Mouse (Mus musculus) CH12.LX (cell line): ENCODE measurements around the gene Atp1b3. TPM values are rescaled to one million over a fixed set of nuclear protein-coding genes. Genes with fewer than 3 reads are reported as not detected.

ENCODE experiments used
- DNase-seq: peaks from one replicate; pipeline ENCODE4 v3.0.0-alpha.2; 2013; ENCODE audit errors: extremely low read depth
- H3K27ac ChIP-seq: 2 replicates; pipeline ENCODE4 v1.5.1; 2012; ENCODE audit warnings: low read depth, mild to moderate bottlenecking, control low read depth, moderate library complexity; ENCODE audit not compliant: insufficient read depth
- H3K27me3 ChIP-seq: replicated peaks from 2 replicates; pipeline ENCODE3; 2012; ENCODE audit warnings: inconsistent platforms
- H3K36me3 ChIP-seq, 2 experiments: replicated peaks in 1 of 2; 2 replicates each; pipeline versions ENCODE3 to v1.6.1; 2012; ENCODE audit warnings: inconsistent platforms in 1 of 2, low read length in 1 of 2, mild to moderate bottlenecking in 1 of 2, mixed read lengths in 1 of 2, moderate library complexity in 1 of 2; ENCODE audit not compliant: control insufficient read depth in 1 of 2, insufficient read depth in 1 of 2
- H3K4me1 ChIP-seq, 2 experiments: 2 replicates each; pipeline ENCODE4 v1.6.1; 2012; ENCODE audit warnings: inconsistent platforms in 1 of 2, moderate library complexity in 1 of 2; ENCODE audit not compliant: insufficient read depth in 2 of 2, control insufficient read depth in 1 of 2
- H3K4me2 ChIP-seq: 2 replicates; pipeline ENCODE4 v1.6.1; 2012; ENCODE audit warnings: low read depth, mild to moderate bottlenecking, control low read depth; ENCODE audit not compliant: poor library complexity, insufficient read depth, severe bottlenecking
- H3K4me3 ChIP-seq, 3 experiments: fragments of 150-350 bp in 1 of 3; sonication (generic) in 1 of 3; replicated peaks in 1 of 3; 2 replicates each; pipeline versions ENCODE3 to v1.5.1; 2011 to 2012; ENCODE audit warnings: low read depth in 2 of 3, low read length in 2 of 3, mild to moderate bottlenecking in 2 of 3, moderate library complexity in 2 of 3, control low read depth in 1 of 3, improper control_type of control experiment in 1 of 3, inconsistent platforms in 1 of 3, mixed read lengths in 1 of 3; ENCODE audit not compliant: poor library complexity in 1 of 3
- H3K79me2 ChIP-seq: replicated peaks from 2 replicates; pipeline ENCODE4 v1.6.1; 2012; ENCODE audit warnings: mild to moderate bottlenecking, moderate library complexity; ENCODE audit not compliant: control insufficient read depth, poor library complexity, insufficient read depth, severe bottlenecking; ENCODE audit errors: extremely low read depth
- H3K9ac ChIP-seq: 2 replicates; pipeline ENCODE4 v1.6.1; 2012; ENCODE audit warnings: low read depth, mild to moderate bottlenecking, control low read depth, moderate library complexity; ENCODE audit not compliant: insufficient read depth
- H3K9me3 ChIP-seq: replicated peaks from 2 replicates; pipeline ENCODE3; 2012; ENCODE audit warnings: low read length, inconsistent platforms, mixed read lengths
- CHD2 ChIP-seq: IDR thresholded peaks from 2 replicates; pipeline ENCODE4 v1.6.1; 2011; ENCODE audit warnings: low read length, improper control_type of control experiment
- CTCF ChIP-seq, 2 experiments: IDR thresholded peaks in 1 of 2; conservative IDR thresholded peaks in 1 of 2; 2 replicates each; pipeline ENCODE4 v1.5.1; 2011 to 2012; ENCODE audit warnings: low read depth in 2 of 2, low read length in 2 of 2, improper control_type of control experiment in 1 of 2, inconsistent platforms in 1 of 2, mild to moderate bottlenecking in 1 of 2, moderate library complexity in 1 of 2
- EP300 ChIP-seq: IDR thresholded peaks from 2 replicates; pipeline ENCODE4 v1.6.1; 2011; ENCODE audit warnings: low read length, improper control_type of control experiment
- ETS1 ChIP-seq: conservative IDR thresholded peaks from 2 replicates; pipeline ENCODE4 v1.6.1; 2012; ENCODE audit warnings: low read depth, mild to moderate bottlenecking, inconsistent platforms, low read length, improper control_type of control experiment, moderate library complexity
- KAT2A ChIP-seq: IDR thresholded peaks from 2 replicates; pipeline ENCODE4 v1.6.1; 2012; ENCODE audit warnings: low read length, improper control_type of control experiment, inconsistent platforms; ENCODE audit not compliant: insufficient replicate concordance
- MAX ChIP-seq: IDR thresholded peaks from 2 replicates; pipeline ENCODE4 v1.6.1; 2011; ENCODE audit warnings: low read length, improper control_type of control experiment
- MAZ ChIP-seq: IDR thresholded peaks from 2 replicates; pipeline ENCODE4 v1.6.1; 2012; ENCODE audit warnings: low read depth, mild to moderate bottlenecking, inconsistent platforms, low read length, improper control_type of control experiment, moderate library complexity
- MEF2A ChIP-seq: IDR thresholded peaks from 2 replicates; pipeline ENCODE4 v1.6.1; 2014; ENCODE audit warnings: low read depth, mild to moderate bottlenecking, inconsistent platforms, low read length, improper control_type of control experiment, borderline replicate concordance
- NELFE ChIP-seq: IDR thresholded peaks from 2 replicates; pipeline ENCODE4 v1.6.1; 2011; ENCODE audit warnings: low read depth, low read length, improper control_type of control experiment
- NRF1 ChIP-seq: IDR thresholded peaks from 2 replicates; pipeline ENCODE4 v1.6.1; 2014; ENCODE audit warnings: low read depth, mild to moderate bottlenecking, inconsistent platforms, low read length, improper control_type of control experiment, moderate library complexity
- POLR2A ChIP-seq: IDR thresholded peaks from 2 replicates; pipeline ENCODE4 v1.6.1; 2011; ENCODE audit warnings: low read depth, mild to moderate bottlenecking, improper control_type of control experiment, low read length
- RAD21 ChIP-seq: IDR thresholded peaks from 2 replicates; pipeline ENCODE4 v1.6.1; 2011; ENCODE audit warnings: low read depth, mild to moderate bottlenecking, low read length, improper control_type of control experiment, moderate library complexity
- RCOR1 ChIP-seq: conservative IDR thresholded peaks from 2 replicates; pipeline ENCODE4 v1.6.1; 2012; ENCODE audit warnings: low read depth, mild to moderate bottlenecking, inconsistent platforms, low read length, improper control_type of control experiment
- SIN3A ChIP-seq: IDR thresholded peaks from 2 replicates; pipeline ENCODE4 v1.6.1; 2012; ENCODE audit warnings: low read length, improper control_type of control experiment, inconsistent platforms
- SMC3 ChIP-seq: IDR thresholded peaks from 2 replicates; pipeline ENCODE4 v1.6.1; 2011; ENCODE audit warnings: low read depth, low read length, improper control_type of control experiment
- ZMIZ1 ChIP-seq: IDR thresholded peaks from 2 replicates; pipeline ENCODE4 v1.6.1; 2012; ENCODE audit warnings: low read depth, mild to moderate bottlenecking, inconsistent platforms, low read length, improper control_type of control experiment
- ZNF384 ChIP-seq: IDR thresholded peaks from 2 replicates; pipeline ENCODE4 v1.6.1; 2012; ENCODE audit warnings: low read depth, low read length, improper control_type of control experiment, inconsistent platforms
- dilution Hi-C: fragments of 300-500 bp; cut with MboI; formaldehyde crosslinking; loops from 2 replicates; pipeline ENCODE4 v1.14.3; 2020; ENCODE audit warnings: low sequenced_read_pairs; ENCODE audit not compliant: extremely low pct_unique_long_range_greater_than_20kb, extremely low pct_ligation_motif_present
- in situ Hi-C: fragments of 300-500 bp; cut with MboI; formaldehyde crosslinking; loops from 3 replicates; pipeline ENCODE4 v1.14.3; 2019; ENCODE audit warnings: low sequenced_read_pairs, low pct_ligation_motif_present, low pct_unique_long_range_greater_than_20kb, mixed read lengths
- polyA plus RNA-seq: library from polyadenylated mRNA; unstranded; fragments of >175 nt; gene quantifications from 2 replicates; pipeline ENCODE4 v1.2.1, GENCODE M21; 2012; ENCODE audit warnings: low read depth; ENCODE audit not compliant: insufficient read length
- total RNA-seq, 2 experiments: library from RNA; depleted of rRNA; stranded (reverse); fragments of 300-350 nt in 1 of 2; fragments of >200 nt in 1 of 2; gene quantifications; 2 replicates each; pipeline ENCODE4 v1.2.3; 2012 to 2014

The Atp1b3 gene
- total and polyA plus RNA-seq, 3 experiments: 66.4 to 129 (median 89.8) TPM

GRCm38 (mm10) chr9:96350010-96350409 lies 14.2 kb downstream of the Atp1b3 start:
- Histone ChIP-seq H3K9ac (no peak overlapping the region), H3K79me2 (peaks cover 15% of the 10 kb centered on the region), H3K9me3 (no peaks in the 10 kb centered on the region)
- DNase-seq: peak; percentile 60
- TF ChIP-seq ETS1: no peak
- TF ChIP-seq POLR2A: no peak
- peak; percentile 17 to 74; a peak in 3 of 4 replicates for TF ChIP-seq CTCF (conservative IDR thresholded peaks at IDR 0.05 in 1 of 2, IDR thresholded peaks at IDR 0.05 in 1 of 2; ENCODE audit: low read depth in 2 of 2, low read length in 2 of 2)
- TF ChIP-seq SMC3: peak; percentile 70
- peak; percentile 72 for TF ChIP-seq RAD21
- TF ChIP-seq SIN3A: 0 out of 2 replicates have a peak, but pooled peaks have one; percentile 27
- TF ChIP-seq, all 38 proteins: peak for 4
- Histone ChIP-seq H3K4me1 (peaks cover 0 to 31% of the 10 kb centered on the region in 2 experiments; a peak in 3 of 4 replicates), H3K36me3 (peaks cover 0 to 43% of the 10 kb centered on the region in 2 experiments), H3K27ac (no peak overlapping the region), H3K27me3 (no peaks in the 10 kb centered on the region), H3K4me3 (no peak overlapping the region), H3K4me2 (no peak overlapping the region)
- dilution Hi-C loops: no loop called here
- in situ Hi-C loops: loop anchor here (10.0 kb wide), 1 partner anchor 135 kb away; no protein-coding TSS in a partner anchor

GRCm38 (mm10) chr9:96348885-96349284 lies 15.4 kb downstream of the Atp1b3 start:
- dilution Hi-C loops: no loop called here
- in situ Hi-C loops: no loop called here

GRCm38 (mm10) chr9:96345750-96346149 lies 18.5 kb downstream of the Atp1b3 start:
- H3K4me2 ChIP-seq: no peak overlapping the region
- peaks cover 17 to 60% of the 10 kb centered on the region in 2 experiments for H3K36me3 ChIP-seq
- H3K27ac ChIP-seq: no peak overlapping the region

More at GRCm38 (mm10) chr9:96348885-96349284, 15.4 kb downstream of the Atp1b3 start:
- no peak for DNase-seq
- H3K9me3 ChIP-seq: no peaks in the 10 kb centered on the region
- peaks cover 12% of the 10 kb centered on the region for H3K79me2 ChIP-seq
- H3K4me2 ChIP-seq: no peak overlapping the region
- H3K9ac ChIP-seq: no peak overlapping the region
- no peak overlapping the region for H3K4me3 ChIP-seq
- H3K4me1 ChIP-seq: peaks cover 0 to 28% of the 10 kb centered on the region in 2 experiments; a peak in 3 of 4 replicates
- TF ChIP-seq ZMIZ1 (no peak), SIN3A (no peak), KAT2A (no peak), RCOR1 (no peak), ZNF384 (no peak), EP300 (no peak), ETS1 (no peak), MAX (no peak)
- H3K27me3 ChIP-seq: no peaks in the 10 kb centered on the region
- H3K27ac ChIP-seq: no peak overlapping the region
- peaks cover 4 to 47% of the 10 kb centered on the region in 2 experiments for H3K36me3 ChIP-seq

More at GRCm38 (mm10) chr9:96345750-96346149, 18.5 kb downstream of the Atp1b3 start:
- TF ChIP-seq ZNF384: no peak
- TF ChIP-seq MAZ: no peak
- no peak for TF ChIP-seq EP300
- no peak for TF ChIP-seq MEF2A
- TF ChIP-seq POLR2A: no peak
- TF ChIP-seq NRF1: no peak
- no peak for TF ChIP-seq NELFE
- no peak for TF ChIP-seq CHD2
- Histone ChIP-seq H3K27me3 (no peaks in the 10 kb centered on the region), H3K9me3 (no peaks in the 10 kb centered on the region), H3K9ac (no peak overlapping the region), H3K4me1 (peaks cover 0 to 11% of the 10 kb centered on the region in 2 experiments; a peak in 2 of 4 replicates), H3K79me2 (peaks cover 2% of the 10 kb centered on the region; the same call in 1 of the 2 replicates), H3K4me3 (no peak overlapping the region)
- no peak for DNase-seq
- in situ Hi-C loops: no loop called here
- dilution Hi-C loops: no loop called here
